ENCODE assay signal across 21 mouse cellular contexts in genomic region chr7:136908616-136909144, GRCm38 (mm10).
"Had no signal": no experiment of that assay in that cellular context is flagged by ENCODE, and none has a peak within 500 bp of the region (broad histone marks: within the 10 kb centered on the region; RNA-seq: fewer than 3 reads in every experiment).

No protein-coding gene starts in this region.

- H3K4me1 ChIP-seq: kidney, embryonic 15.5 days; liver, embryonic 12.5 days; lung, embryonic 15.5 days; neural tube, embryonic 12.5 days; neural tube, embryonic 15.5 days had no signal

- ATAC-seq: liver, embryonic 12.5 days had no signal

- H3K27ac ChIP-seq: kidney, embryonic 15.5 days; left cerebral cortex, adult 2 months; liver, embryonic 12.5 days; liver, embryonic 15.5 days; lung, embryonic 15.5 days; macrophage; neural tube, embryonic 12.5 days; neural tube, embryonic 15.5 days had no signal

- H3K4me2 ChIP-seq: kidney, embryonic 15.5 days; liver, embryonic 12.5 days; liver, embryonic 15.5 days; lung, embryonic 15.5 days; midbrain, embryonic 11.5 days; neural tube, embryonic 12.5 days; neural tube, embryonic 15.5 days had no signal

- DNase-seq: kidney, adult 8-10 months; kidney, postnatal 10 days; kidney, postnatal 36 days; layer of hippocampus, postnatal 36 days; lung, adult 18-20 months; lung, postnatal 14 days; midbrain, embryonic 14.5 days; right cerebral cortex, adult 18-20 months; right cerebral cortex, postnatal 14 days; right cerebral cortex, postnatal 4 days; thymus, adult 18-20 months; thymus, postnatal 36 days had no signal

- H3K4me3 ChIP-seq: kidney, embryonic 15.5 days; left cerebral cortex, adult 2 months; liver, embryonic 12.5 days; liver, embryonic 15.5 days; lung, embryonic 15.5 days; neural tube, embryonic 12.5 days; neural tube, embryonic 15.5 days had no signal

- H3K36me3 ChIP-seq: kidney, embryonic 15.5 days; liver, embryonic 12.5 days; liver, embryonic 15.5 days; lung, embryonic 15.5 days; neural tube, embryonic 12.5 days; neural tube, embryonic 15.5 days had no signal

- H3K9me3 ChIP-seq: kidney, embryonic 15.5 days; liver, embryonic 12.5 days; liver, embryonic 15.5 days; lung, embryonic 15.5 days; neural tube, embryonic 12.5 days; neural tube, embryonic 15.5 days had no signal

- H3K27me3 ChIP-seq: kidney, embryonic 15.5 days; liver, embryonic 12.5 days; liver, embryonic 15.5 days; lung, embryonic 15.5 days; neural tube, embryonic 12.5 days; neural tube, embryonic 15.5 days had no signal

- H3K9ac ChIP-seq: kidney, embryonic 15.5 days; liver, embryonic 12.5 days; liver, embryonic 15.5 days; lung, embryonic 15.5 days; neural tube, embryonic 12.5 days; neural tube, embryonic 15.5 days had no signal
